Mouse (Mus musculus) bone marrow, adult 2 months (tissue): Measurements from ENCODE around the gene Copb1.

Source experiments
- CTCF ChIP-seq: fragments of 200-500 bp; IDR thresholded peaks from 2 replicates; pipeline ENCODE4 v1.5.1; 2011; ENCODE audit warnings: low read length, control low read depth; ENCODE audit not compliant: control insufficient read depth, insufficient read depth
- POLR2A ChIP-seq: fragments of 200-500 bp; IDR thresholded peaks from 2 replicates; pipeline ENCODE4 v1.6.1; 2011; ENCODE audit warnings: low read depth, mild to moderate bottlenecking, control low read depth, low read length, borderline replicate concordance; ENCODE audit not compliant: control insufficient read depth

- TF ChIP-seq CTCF: no peak
- no peak for TF ChIP-seq POLR2A
Observed at GRCm38 (mm10) chr7:114275372-114276004, 21.0 kb upstream of the Copb1 start.
